Mouse (Mus musculus) brain, embryonic 18.5 days (tissue): ENCODE data around the gene Iba57.
"Not testable (repeated sequence)": the region's sequence is repeated elsewhere in the genome, so short reads cannot be mapped to it uniquely, and the experiment has no call there.

ENCODE experiments used
- DNase-seq: peaks from one replicate; pipeline ENCODE4 v3.0.0-alpha.2; 2012; ENCODE audit warnings: low read depth, low spot score

The Iba57 gene

DNA sequence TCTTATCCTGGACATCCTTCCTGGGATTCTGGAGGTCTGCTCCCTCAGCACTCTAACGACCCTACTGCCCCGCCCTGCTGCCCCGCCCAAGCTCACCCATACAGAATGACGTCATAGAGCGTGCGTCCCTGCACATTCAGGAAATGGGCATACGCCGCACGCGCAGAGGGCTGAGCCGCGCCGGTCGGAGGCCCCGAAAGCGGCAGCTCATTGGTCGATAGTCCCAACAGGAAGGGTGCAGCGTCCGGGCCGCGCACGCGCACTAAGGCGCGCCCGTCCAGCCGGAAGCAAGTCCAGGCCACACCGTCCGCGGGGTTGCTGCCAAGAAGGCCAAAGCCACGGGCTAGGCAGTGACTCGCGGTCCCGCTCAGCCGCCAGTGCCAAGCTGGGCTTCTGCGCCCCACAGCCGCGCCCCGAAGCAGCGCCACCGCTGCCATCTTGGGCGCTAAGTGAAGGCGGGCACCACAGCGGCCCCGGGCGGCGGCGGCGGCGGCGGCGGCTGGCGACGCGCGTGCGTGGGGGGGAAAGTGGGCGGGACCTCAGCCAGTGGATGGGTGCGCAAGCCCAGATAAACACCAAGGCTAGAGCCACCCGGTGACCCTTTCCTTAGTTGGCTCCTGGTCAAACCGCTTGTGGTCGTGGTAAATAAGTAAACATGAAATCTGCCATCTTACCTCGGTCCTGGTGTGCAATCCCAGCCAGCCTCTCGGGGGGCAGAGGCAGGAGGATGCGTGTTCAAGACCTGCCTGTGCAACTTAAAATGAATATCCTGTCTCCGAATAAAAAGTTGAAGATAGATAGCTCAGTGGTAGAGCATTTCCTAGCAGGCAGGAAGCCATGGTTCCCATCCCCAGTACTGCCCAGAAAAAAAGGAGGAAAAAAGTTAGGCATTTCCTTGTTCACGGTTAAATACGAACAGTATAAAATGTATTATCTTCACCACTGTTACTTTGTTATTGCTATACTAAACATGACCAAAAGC, at the start of gene Iba57:
Gene Iba57, minus strand, starts transcription at position 485 of the 982 bp plus-strand sequence.
- DNase-seq: peak; percentile 97

DNA sequence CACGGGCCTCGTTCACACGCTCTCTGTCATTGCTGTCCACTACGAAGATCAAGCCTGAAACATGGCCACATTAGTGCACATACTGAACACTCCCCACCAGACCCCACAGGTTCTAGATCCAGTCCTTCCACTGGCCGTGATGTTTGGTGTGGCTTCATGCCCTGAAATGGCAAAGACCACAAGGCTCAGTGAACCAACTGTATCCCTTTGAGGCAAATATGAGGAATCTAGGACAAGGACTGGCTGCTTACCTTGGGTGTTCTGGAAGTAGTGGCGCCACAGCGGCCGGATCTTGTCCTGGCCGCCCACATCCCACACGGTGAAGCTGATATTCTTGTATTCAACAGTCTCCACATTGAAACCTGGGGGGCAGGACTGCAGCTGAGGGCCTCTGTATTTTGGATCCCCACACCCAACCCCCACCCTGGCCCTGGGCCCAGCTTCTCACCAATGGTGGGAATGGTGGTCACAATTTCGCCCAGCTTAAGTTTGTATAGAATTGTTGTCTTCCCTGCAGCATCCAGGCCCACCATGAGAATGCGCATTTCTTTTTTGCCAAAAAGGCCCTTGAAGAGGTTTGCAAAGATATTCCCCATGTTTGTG, 49.5 kb upstream of the Iba57 start:
- no peak for DNase-seq

DNA sequence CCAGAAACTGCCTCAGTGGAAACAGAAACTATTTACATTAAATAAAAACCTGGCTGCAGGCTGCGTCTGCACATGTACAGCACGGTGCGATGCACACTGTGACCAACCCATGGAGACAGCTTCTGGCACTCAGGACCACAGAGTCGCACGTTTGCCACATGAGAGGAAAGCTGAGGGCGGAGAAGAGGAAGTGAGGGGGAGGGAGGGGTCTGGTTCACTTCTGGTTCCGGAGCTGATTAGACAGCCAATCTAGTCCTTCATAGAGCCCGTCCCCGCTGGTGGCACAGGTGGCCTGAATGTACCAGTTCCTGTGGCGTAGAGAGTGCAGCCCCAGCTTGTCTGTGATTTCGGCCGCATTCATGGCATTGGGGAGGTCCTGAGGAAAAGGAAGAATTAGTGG, 48.8 kb upstream of the Iba57 start:
- DNase-seq: not testable (repeated sequence)

DNA sequence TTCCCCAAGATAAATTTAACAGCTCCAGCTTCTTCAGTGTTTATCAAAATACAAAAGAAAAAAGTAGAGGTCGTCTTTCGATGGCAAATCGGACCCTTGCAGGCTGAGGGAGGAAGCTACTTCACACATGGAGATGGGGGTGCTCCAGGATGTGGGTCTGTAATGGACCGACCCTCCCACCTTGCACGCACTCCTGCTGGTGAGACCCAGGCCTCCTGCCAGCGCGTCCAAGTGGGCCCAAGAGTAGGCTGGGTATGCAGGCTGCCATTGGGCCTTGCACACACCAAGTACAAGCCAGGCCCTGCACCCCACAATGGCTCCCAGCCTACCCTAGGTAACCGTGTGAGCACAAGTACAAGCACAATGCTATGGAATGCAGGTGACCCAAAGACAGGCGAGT, 48.0 kb upstream of the Iba57 start:
- DNase-seq: not testable (repeated sequence)

DNA sequence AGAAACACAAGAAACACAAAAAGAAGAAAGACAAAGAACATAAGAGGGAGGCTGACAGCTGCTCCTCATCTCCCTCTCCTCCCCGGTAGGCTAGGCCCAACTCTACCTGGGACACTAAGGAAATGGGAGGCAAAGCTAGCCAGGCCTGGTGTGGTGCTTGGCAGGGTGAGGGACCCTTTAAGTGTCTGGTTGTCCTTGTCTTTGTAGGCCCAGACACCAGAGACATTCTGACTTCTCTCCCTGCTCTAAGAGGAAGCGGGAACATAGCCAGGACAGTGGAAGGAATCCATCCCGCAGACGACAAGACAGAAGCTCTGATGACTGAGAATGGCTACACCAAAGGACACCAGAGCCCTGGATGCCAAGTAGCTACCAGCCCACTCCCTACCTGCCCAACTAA, 46.5 kb upstream of the Iba57 start:
- DNase-seq: no peak

DNA sequence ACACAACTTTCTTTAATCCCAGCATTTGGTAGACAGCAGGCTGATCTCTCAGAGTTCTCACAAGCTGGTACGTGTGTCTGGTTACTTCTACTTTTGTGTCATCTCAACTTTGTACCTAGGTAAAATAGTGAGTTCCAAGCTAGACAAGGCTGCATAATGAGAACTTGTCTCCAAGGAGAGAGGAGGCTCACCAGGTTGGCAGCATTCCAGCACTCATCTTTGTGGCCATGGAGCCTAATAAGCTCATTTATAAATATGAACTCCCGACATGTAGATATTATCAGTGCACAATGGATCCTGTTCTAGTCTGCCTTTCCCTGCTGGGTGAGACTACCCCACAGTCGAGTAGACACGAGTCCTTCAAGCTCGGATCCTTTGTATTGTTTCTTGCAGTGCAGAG, 46.0 kb upstream of the Iba57 start:
- no peak for DNase-seq

DNA sequence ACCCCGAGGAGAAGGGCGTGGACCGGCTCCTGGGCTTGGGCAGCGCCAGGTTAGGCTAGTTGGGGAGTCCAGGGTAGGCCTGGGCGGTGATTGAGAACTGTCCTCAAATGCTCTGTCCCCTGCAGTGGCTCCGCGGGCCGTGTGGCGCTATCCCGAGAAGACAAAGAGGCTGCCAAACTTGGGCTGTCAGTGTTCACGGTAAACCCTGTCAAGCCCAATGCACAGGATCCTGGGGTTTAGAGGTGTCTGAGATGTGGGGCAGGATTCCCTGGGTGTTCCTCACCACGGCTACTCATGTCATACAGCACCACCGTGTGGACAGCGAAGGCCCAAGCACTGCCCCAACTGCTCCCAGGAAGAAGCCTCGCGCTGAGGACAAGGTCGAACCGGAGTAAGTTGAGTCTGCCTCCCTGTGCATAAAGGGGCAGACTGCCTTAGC, 45.5 kb upstream of the Iba57 start:
- DNase-seq: no peak

DNA sequence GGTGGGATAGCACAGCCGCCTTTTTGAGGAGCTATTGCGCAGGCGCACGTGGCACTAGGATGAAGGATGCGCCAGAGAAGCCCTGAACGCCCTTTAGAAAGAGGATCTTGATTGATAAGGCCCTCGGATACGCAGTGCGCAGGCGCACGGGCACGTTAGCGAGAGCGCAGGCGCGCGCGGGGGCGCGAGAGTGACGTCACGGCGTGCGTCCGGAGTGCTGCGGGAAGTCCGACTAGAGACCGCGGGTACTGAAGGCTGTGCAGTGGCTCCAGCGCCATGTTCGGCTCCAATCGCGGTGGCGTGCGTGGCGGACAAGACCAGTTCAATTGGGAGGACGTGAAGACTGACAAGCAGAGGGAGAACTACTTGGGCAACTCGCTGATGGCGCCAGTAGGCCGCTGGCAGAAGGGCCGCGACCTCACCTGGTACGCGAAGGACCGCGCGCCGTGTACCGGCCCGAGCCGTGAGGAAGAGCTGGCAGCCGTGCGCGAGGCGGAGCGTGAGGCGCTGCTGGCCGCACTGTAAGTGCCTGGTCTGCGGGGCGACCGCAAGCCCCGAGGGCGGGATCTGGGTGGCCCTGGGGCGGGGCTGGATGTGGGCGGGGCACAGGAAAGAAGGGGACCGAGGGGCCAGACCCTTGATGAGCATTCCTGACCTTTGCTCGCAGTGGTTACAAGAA, 44.8 kb upstream of the Iba57 start, which contains the start of gene 2310033P09Rik:
Gene 2310033P09Rik, plus strand, starts transcription at position 169 of the 679 bp plus-strand sequence.
- DNase-seq: peak; percentile 95

DNA sequence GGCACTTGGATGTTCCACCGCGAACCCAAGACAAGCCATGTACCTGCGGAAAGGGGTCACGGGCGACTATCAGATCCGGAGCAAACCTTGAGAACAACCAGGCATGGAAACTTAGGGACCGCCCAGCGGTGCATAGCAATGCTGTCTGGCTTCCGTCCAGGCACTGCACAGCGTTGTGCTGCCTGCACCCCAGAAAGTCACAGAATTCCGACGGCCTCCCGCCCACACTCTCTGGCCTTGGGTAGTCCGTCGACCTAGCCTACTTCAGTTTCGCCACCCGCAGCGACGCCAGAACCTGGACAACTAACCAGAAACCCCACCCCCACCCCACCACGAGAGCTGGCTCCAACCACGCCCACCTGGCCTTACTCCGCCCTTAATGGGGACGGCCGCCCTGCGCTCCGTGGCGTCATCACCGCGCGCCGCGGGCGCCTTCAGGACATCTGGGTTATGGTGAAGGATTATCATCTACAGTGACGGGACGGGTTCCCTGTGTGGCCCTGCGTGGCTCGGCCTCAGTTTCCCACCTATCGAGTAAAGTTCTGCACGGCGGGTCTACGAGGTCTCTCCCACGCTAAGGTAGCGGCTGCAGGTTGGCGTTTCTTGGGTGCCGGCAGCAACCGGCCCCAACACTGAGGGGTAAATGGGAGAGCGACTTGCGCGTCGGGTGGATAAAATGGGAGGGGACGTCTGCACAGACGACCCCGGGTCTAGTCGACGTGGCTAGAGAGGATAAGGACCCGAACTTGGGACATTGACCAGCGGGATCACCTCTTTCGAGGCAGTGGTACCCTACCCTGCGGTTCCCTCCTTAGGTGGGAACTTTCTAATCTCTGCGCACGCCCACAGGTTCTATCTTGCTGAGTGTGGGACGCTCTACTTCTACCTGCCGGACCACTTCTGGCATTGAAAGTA, 38.8 kb upstream of the Iba57 start, which contains the start of gene Mrpl55:
Gene Mrpl55, plus strand, starts transcription at position 406 of the 915 bp plus-strand sequence.
- peak; percentile 87 for DNase-seq

DNA sequence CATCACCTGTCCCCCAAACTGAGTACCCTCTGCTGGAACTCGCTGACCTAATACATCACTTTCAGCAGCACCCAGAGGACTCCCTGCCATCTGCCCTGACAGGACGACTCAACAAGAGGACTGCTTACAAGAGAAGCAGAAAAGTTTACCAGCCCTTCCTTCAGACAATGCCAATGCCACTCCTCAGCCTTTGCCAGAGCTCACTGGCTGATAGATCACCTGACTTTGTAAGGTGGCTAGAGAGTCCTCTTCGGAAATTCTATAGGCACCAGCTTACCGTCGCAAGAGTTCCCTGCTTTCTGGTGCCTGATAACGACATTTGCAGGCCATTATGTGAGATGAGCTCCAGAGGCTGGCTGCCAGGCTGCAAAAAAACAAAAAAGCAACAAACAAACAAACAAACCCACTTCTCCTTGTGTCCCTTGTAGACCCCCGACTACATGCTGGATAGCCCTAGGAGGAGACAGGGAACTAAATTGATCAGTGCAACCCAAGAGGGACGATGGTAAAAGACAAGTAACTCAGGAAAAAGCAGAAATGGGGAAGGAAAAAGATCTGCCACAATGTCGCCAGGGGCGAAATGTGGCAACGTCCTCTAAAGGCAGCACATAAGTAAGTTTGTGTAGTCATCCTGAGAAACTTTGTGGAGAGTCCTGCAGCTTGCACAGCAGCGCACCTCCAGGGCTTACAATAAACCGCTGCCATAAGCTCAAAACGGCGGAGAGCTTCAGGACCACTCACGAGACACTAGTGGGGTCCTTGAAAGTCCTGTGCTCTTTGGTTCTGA, 37.9 kb upstream of the Iba57 start:
- DNase-seq: no peak

DNA sequence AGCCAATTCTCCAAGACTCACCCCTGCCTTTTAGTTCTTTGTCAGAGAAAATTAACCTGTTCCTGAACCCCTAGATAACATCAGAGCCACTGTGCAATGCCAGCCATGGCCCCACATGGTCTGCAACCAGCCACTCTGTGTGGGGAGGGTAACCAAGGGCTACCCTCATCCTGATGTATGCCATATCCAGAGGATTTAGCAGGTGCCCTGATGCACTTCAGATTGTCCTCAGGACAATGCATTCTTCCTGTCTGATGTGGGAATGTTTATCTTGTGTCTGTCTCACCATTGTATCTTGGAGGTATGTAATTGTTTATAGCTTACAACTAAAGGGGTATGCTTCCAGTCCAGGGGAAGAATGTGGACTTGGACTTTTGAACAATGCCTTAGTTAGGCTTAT, 32.7 kb upstream of the Iba57 start:
- DNase-seq: no peak

DNA sequence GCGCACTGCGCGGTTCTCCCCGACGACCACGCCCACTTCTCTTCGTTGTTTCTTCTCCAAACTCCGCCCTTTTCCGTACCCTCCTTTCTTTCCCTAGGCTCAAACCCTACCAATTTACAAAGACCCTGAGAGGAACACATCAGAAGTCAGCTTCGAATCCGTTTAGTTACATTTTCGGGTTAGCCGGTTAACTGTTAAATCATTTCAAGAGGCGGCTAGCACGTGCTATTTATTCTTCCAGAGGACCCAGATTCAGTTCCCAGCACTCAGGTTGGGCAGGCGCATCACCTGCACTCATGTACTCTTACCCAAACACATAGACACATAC, 28.5 kb upstream of the Iba57 start, which contains the start of gene Guk1:
Gene Guk1, minus strand, starts transcription at position 154 of the 328 bp plus-strand sequence.
- DNase-seq: no peak

DNA sequence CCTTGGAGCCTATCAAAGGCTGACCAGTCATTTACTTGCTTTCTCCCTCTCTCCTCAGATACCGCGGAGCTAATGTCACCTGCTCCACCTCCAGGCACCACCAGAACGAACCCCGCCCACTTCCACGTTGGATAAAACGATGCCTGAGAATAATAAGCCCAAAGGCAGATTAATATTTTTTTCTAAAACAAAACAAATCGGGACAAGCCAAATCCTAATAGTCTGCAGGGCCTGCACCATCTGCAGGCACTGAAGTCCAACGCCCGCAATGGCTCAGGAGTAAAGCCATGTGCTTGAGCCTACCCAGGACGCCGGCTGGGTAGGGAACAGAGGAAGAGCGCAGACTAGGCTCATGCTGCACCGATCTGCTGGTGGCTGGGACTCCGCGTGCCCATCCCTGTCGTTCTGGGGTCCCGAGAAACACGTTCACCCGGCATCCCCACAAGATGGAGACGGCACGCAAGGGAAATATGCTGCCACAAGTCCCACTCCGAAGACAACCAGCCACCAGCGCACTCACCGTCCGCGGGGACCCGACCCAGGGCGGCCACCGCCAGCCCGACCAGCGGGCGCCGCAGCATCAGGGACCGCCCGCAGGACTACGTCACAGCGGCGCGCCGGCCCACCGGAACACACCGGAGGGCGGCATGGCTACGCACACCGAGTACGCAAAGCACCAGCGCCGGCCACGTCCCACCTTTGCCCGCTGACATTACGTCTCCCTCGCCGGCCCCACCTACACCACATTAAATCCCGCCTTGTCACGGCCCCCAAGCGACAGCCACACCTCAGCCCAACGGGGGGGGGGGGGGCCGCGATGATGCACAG, 27.9 kb upstream of the Iba57 start:
- peak; percentile 84 for DNase-seq

DNA sequence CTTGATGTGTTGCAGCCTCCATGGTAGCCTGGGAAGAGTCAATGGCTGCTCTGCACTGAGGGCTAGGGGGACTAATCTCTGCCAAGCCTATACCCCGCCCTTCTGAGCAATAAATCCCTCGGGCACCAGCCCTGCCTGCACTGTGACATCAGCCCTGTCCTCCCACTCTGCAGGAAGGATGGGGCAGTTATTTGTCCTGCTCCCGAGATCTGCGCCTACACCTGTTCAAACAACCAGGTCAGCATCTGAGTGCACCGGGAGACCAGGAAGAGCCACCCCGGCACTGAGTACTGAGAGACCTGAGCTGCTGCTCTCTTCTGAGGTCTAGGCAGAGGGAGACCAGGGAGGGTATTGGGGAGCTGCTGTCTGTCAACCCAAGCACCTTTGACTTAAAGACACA, 24.2 kb upstream of the Iba57 start:
- no peak for DNase-seq

DNA sequence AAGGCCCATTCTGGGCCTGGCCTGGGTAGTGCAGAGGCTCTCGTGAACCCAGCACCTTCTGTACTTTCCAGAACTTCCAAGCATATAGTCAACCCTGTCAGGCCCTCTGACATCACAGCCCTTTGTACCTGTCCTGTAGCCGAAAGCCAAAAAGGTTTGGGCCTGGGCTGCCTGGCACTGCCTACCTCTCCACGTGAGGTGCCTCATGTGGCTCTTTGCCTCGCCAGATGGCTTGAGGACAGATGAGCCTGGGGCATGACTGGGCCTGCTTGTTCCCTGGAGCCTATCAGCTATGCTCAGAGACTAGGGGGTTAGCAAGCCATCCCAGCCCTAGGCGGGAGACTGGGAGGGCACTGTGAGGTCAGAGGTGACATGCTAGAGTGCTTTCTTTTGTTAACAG, 22.0 kb upstream of the Iba57 start:
- no peak for DNase-seq

DNA sequence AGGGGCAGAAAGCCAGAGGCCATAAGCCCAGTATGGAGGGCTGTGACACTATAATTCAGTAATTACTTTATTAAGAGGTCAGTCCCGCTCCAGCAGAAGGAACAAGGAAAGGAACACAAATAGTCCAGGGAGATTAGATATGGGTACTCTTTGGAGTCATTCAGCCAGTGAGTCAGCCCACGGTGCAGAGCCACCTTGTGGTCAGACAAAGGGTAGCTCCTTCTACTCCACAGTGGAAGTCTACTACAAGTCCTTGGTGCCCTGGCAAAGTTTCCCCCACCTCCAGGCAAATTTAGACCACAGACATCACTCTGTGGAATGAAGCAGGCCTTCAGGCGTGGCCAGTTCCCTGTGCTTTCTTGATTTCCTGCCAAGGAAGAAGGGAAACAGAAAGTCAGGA, 20.3 kb upstream of the Iba57 start:
- no peak for DNase-seq

DNA sequence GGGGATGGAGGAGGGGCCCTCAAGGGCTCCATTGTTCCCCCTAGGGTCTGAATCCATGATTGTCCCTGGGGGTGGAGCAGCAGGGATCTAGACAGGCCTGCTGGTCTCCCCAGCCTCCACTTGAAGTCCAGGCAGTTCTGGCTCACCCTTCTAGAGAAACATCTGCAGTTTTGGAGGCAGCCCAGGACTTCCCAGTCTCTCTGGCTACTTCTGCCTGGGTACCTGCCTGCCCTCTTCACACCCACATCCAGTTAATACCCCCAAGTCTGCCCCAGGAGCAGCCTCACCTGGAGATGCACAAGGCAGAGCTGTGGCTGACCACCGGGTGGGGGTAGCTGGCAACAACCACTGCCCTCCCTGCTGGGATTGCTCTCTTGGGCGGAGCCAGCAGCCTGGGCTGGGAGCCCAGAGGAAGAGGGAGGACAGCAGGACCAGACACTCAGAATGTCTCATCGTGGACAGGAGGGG, 19.4 kb upstream of the Iba57 start, which contains the start of gene Gjc2:
Gene Gjc2, minus strand, starts transcription at position 350 of the 468 bp plus-strand sequence.
- no peak for DNase-seq

DNA sequence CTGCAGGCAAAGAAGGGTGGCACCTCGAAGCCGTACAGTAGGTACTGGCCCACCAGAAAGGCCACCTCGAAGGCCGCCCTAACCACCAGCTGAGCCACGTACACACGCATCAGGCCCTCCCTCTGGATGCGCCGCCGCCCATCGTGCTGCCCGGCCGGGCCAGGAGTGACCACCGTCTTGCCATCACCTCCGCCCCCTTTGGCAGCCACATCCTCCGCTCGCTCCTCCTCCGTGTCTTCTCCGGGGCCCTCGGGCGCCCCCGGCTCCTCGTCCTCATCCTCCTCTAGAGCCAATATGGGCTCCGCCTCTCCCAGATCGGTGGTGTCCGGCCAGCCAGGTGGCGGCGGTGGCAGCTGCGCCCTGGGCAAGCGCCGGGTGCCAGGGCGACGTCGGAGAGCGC, 13.4 kb upstream of the Iba57 start:
- no peak for DNase-seq

DNA sequence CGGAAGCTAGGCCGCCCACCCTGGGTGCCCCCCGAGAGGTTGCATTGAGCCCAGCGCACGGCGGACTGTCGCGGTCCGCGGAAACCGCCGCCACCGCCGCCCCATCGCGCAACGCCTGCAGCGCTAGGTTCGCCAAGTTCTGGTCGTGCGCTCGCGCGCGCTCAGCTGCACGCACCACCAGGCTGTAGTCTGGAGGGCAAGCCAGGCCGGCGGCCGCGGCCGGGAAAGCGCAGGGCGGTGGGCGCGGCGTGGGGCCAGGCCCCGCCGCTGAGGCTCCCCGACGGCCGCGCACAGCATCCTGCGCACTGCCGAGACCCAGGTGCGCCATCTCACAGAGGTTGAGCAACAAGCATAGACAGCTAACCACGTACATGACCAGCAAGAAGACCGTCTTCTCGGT, 12.9 kb upstream of the Iba57 start:
- DNase-seq: no peak
